In genomic region chr19:4811909-4812242, GRCm38 (mm10) we compare ENCODE assay signal across 8 mouse cellular contexts. TPM values are rescaled to one million over a fixed set of nuclear protein-coding genes. Genes with fewer than 3 reads are reported as not detected.
A peak's percentile ranks its signal among the peaks of the same experiment; 100 is the strongest.
DNase-seq lines count a peak whose midpoint lies in the region; ATAC-seq and TF ChIP-seq lines count a peak whose summit lies in the region.

No protein-coding gene starts in this region.

- no peak for TF ChIP-seq POLR2A in spleen, adult 2 months (IDR thresholded peaks at IDR 0.05; ENCODE audit: low read depth, low read length)

- peaks cover 17% of the 10 kb centered on the region for H3K36me3 ChIP-seq in erythroblast, embryonic 14.5 days (ENCODE audit: control insufficient read depth)
- H3K36me3 ChIP-seq in spleen, adult 2 months (ENCODE audit: control insufficient read depth, insufficient read depth, low read length): no peaks in the 10 kb centered on the region
- H3K36me3 ChIP-seq in liver, embryonic 11.5 days (ENCODE audit: control insufficient read depth, insufficient read depth, low read length): no peaks in the 10 kb centered on the region
- H3K36me3 ChIP-seq in stomach, postnatal 0 days (ENCODE audit: control insufficient read depth, insufficient read depth, low read length): no peaks in the 10 kb centered on the region

- H3K9ac ChIP-seq in liver, embryonic 11.5 days (ENCODE audit: low read depth, low read length): peak overlapping the region; percentile 74
- peak overlapping the region; percentile 67 for H3K9ac ChIP-seq in stomach, postnatal 0 days (ENCODE audit: low read length)

- ATAC-seq in erythroblast, adult 5-6 weeks (replicated peaks; ENCODE audit: low FRiP score, poor library complexity, severe bottlenecking): no peak
- ATAC-seq in liver, embryonic 11.5 days (replicated peaks; ENCODE audit: low FRiP score): peak; percentile 47
- ATAC-seq in stomach, postnatal 0 days (ENCODE audit: low FRiP score, low TSS enrichment): no peak

- no peak for DNase-seq in spleen, adult 2 months (ENCODE audit: low read depth in 1 of 2, low spot score in 2 of 2)
- DNase-seq in spleen, postnatal 10 days (ENCODE audit: low spot score in 2 of 2): no peak
- no peak for DNase-seq in liver, embryonic 11.5 days (ENCODE audit: low spot score)
- DNase-seq in stomach, postnatal 0 days (ENCODE audit: low spot score): no peak
- DNase-seq in embryo, embryonic 10 days (ENCODE audit: low spot score): no peak
- no peak for DNase-seq in embryo, embryonic 10.5 days (ENCODE audit: low spot score)

- H3K9me3 ChIP-seq in erythroblast, embryonic 14.5 days (ENCODE audit: control insufficient read depth, low read length): no peaks in the 10 kb centered on the region; the same call in 1 of the 2 replicates
- H3K9me3 ChIP-seq in liver, embryonic 11.5 days (ENCODE audit: control insufficient read depth, low read length): 0 out of 2 replicates have a peak, but pooled peaks cover 2% of the 10 kb centered on the region
- H3K9me3 ChIP-seq in stomach, postnatal 0 days (ENCODE audit: control insufficient read depth, low read length): no peaks in the 10 kb centered on the region

- peak overlapping the region; percentile 83 for H3K27ac ChIP-seq in spleen, adult 2 months (ENCODE audit: insufficient read depth, low read length)
- peak overlapping the region; percentile 75 for H3K27ac ChIP-seq in liver, embryonic 11.5 days (ENCODE audit: low read depth, low read length)
- H3K27ac ChIP-seq in stomach, postnatal 0 days (replicated peaks): peak overlapping the region; percentile 95

- peaks cover 5% of the 10 kb centered on the region for H3K27me3 ChIP-seq in erythroblast, embryonic 14.5 days (ENCODE audit: control insufficient read depth)
- H3K27me3 ChIP-seq in spleen, adult 2 months (ENCODE audit: control insufficient read depth, insufficient read depth, low read length): no peaks in the 10 kb centered on the region
- H3K27me3 ChIP-seq in liver, embryonic 11.5 days (replicated peaks; ENCODE audit: control insufficient read depth, insufficient read depth, low read length): no peaks in the 10 kb centered on the region
- no peaks in the 10 kb centered on the region for H3K27me3 ChIP-seq in stomach, postnatal 0 days (ENCODE audit: control insufficient read depth, insufficient read depth, low read length)

- TF ChIP-seq EP300 in stomach, postnatal 0 days (optimal IDR thresholded peaks at IDR 0.05): no peak

- H3K4me3 ChIP-seq in erythroblast, embryonic 14.5 days (replicated peaks): peak overlapping the region; percentile 90
- H3K4me3 ChIP-seq in spleen, adult 2 months (ENCODE audit: extremely low read depth, insufficient read depth, insufficient read length): peak overlapping the region; percentile 69
- peak overlapping the region; percentile 93 for H3K4me3 ChIP-seq in liver, embryonic 11.5 days (ENCODE audit: low read depth, low read length)
- peak overlapping the region; percentile 80 for H3K4me3 ChIP-seq in stomach, postnatal 0 days (ENCODE audit: low read depth, low read length)

- peak overlapping the region; percentile 71 for H3K4me2 ChIP-seq in liver, embryonic 11.5 days
- H3K4me2 ChIP-seq in stomach, postnatal 0 days (replicated peaks; ENCODE audit: low read depth): peak overlapping the region; percentile 56

- TF ChIP-seq CTCF in spleen, adult 2 months (IDR thresholded peaks at IDR 0.05; ENCODE audit: extremely low read depth, insufficient read depth, insufficient read length, insufficient replicate concordance): no peak
- no peak for TF ChIP-seq CTCF in stomach, postnatal 0 days (IDR thresholded peaks at IDR 0.05; ENCODE audit: low read depth)

- WGBS in spleen, adult 2 months: 2% methylated on average over 12 of the region's 12 CpGs
- WGBS in liver, embryonic 11.5 days: 5% methylated on average over 12 of the region's 12 CpGs
- WGBS in stomach, postnatal 0 days: 2% methylated on average over 12 of the region's 12 CpGs

- peaks cover 35% of the 10 kb centered on the region for H3K4me1 ChIP-seq in erythroblast, embryonic 14.5 days (ENCODE audit: control insufficient read depth)
- H3K4me1 ChIP-seq in spleen, adult 2 months (ENCODE audit: control insufficient read depth, insufficient read depth, insufficient read length): peaks cover 8% of the 10 kb centered on the region
- peaks cover 21% of the 10 kb centered on the region for H3K4me1 ChIP-seq in liver, embryonic 11.5 days (replicated peaks; ENCODE audit: control insufficient read depth, insufficient read depth, low read length)
- no peaks in the 10 kb centered on the region; the same call in 1 of the 2 replicates for H3K4me1 ChIP-seq in stomach, postnatal 0 days (replicated peaks; ENCODE audit: control insufficient read depth, insufficient read depth)

RNA-seq across cellular contexts. Expression of gene Rbm14, which starts 0.4 kb away (rescaled TPM):
- polyA plus RNA-seq in erythroblast, embryonic 14.5 days (2012): 3.8 and 5.1 TPM in 2 replicates
- 63.8 and 73.6 TPM in 2 replicates for total RNA-seq in erythroblast, adult 5-6 weeks (2015; ENCODE audit: low replicate concordance)
- 59.4 and 71.3 TPM in 2 replicates for total RNA-seq in erythroblast, adult 5-6 weeks (2017; ENCODE audit: low replicate concordance)
- polyA plus RNA-seq in spleen, adult 2 months (2012; rRNA removed): 50.0 and 69.3 TPM in 2 replicates
- 92.4 and 104 TPM in 2 replicates for polyA plus RNA-seq in liver, embryonic 11.5 days (2014; fragmentation: Nextera tagmentation; extraction: Ambion mirVana)
- 21.9 and 24.2 TPM in 2 replicates for polyA plus RNA-seq in stomach, postnatal 0 days (2015; fragmentation: Nextera tagmentation; extraction: Ambion mirVana)

RNA-seq across cellular contexts. Expression of gene Gm21992, which starts 0.5 kb away (rescaled TPM):
- polyA plus RNA-seq in erythroblast, embryonic 14.5 days (2012): 0.19 and 0.62 TPM in 2 replicates
- 7.7 and 74.0 TPM in 2 replicates for total RNA-seq in erythroblast, adult 5-6 weeks (2015; ENCODE audit: low replicate concordance)
- total RNA-seq in erythroblast, adult 5-6 weeks (2017; ENCODE audit: low replicate concordance): 20.6 and 28.2 TPM in 2 replicates
- polyA plus RNA-seq in spleen, adult 2 months (2012; rRNA removed): 12.0 and 15.0 TPM in 2 replicates
- 19.4 and 30.1 TPM in 2 replicates for polyA plus RNA-seq in liver, embryonic 11.5 days (2014; fragmentation: Nextera tagmentation; extraction: Ambion mirVana)
- 16.0 and 19.1 TPM in 2 replicates for polyA plus RNA-seq in stomach, postnatal 0 days (2015; fragmentation: Nextera tagmentation; extraction: Ambion mirVana)

RNA-seq across cellular contexts. Expression of gene Rbm4, which starts 18.2 kb away (rescaled TPM):
- polyA plus RNA-seq in erythroblast, embryonic 14.5 days (2012): 1.1 and 1.6 TPM in 2 replicates
- total RNA-seq in erythroblast, adult 5-6 weeks (2015; ENCODE audit: low replicate concordance): 50.5 and 66.9 TPM in 2 replicates
- total RNA-seq in erythroblast, adult 5-6 weeks (2017; ENCODE audit: low replicate concordance): 139 and 185 TPM in 2 replicates
- polyA plus RNA-seq in spleen, adult 2 months (2012; rRNA removed): 34.6 and 40.5 TPM in 2 replicates
- 49.9 and 54.0 TPM in 2 replicates for polyA plus RNA-seq in liver, embryonic 11.5 days (2014; fragmentation: Nextera tagmentation; extraction: Ambion mirVana)
- 22.2 and 23.3 TPM in 2 replicates for polyA plus RNA-seq in stomach, postnatal 0 days (2015; fragmentation: Nextera tagmentation; extraction: Ambion mirVana)

RNA-seq across cellular contexts. Expression of gene Ccs, which starts 27.3 kb away (rescaled TPM):
- polyA plus RNA-seq in erythroblast, embryonic 14.5 days (2012): 19.1 and 28.1 TPM in 2 replicates
- 12.3 and 18.8 TPM in 2 replicates for total RNA-seq in erythroblast, adult 5-6 weeks (2015; ENCODE audit: low replicate concordance)
- 24.4 and 66.9 TPM in 2 replicates for total RNA-seq in erythroblast, adult 5-6 weeks (2017; ENCODE audit: low replicate concordance)
- polyA plus RNA-seq in spleen, adult 2 months (2012; rRNA removed): 19.3 and 20.8 TPM in 2 replicates
- 46.2 and 49.8 TPM in 2 replicates for polyA plus RNA-seq in liver, embryonic 11.5 days (2014; fragmentation: Nextera tagmentation; extraction: Ambion mirVana)
- 72.7 and 81.6 TPM in 2 replicates for polyA plus RNA-seq in stomach, postnatal 0 days (2015; fragmentation: Nextera tagmentation; extraction: Ambion mirVana)

RNA-seq across cellular contexts. Expression of gene Ccdc87, which starts 27.3 kb away (rescaled TPM):
- 0.01 TPM in 1 of 2 replicates, not detected in the other for polyA plus RNA-seq in erythroblast, embryonic 14.5 days (2012)
- not detected in 2 replicates for total RNA-seq in erythroblast, adult 5-6 weeks (2015; ENCODE audit: low replicate concordance)
- total RNA-seq in erythroblast, adult 5-6 weeks (2017; ENCODE audit: low replicate concordance): not detected in 2 replicates
- polyA plus RNA-seq in spleen, adult 2 months (2012; rRNA removed): 0.02 TPM in 2 replicates
- polyA plus RNA-seq in liver, embryonic 11.5 days (2014; fragmentation: Nextera tagmentation; extraction: Ambion mirVana): 0.05 TPM in 1 of 2 replicates, not detected in the other
- polyA plus RNA-seq in stomach, postnatal 0 days (2015; fragmentation: Nextera tagmentation; extraction: Ambion mirVana): 0.05 TPM in 1 of 2 replicates, not detected in the other
